8 mouse cellular contexts compared by ENCODE assay signal in the genomic region with DNA sequence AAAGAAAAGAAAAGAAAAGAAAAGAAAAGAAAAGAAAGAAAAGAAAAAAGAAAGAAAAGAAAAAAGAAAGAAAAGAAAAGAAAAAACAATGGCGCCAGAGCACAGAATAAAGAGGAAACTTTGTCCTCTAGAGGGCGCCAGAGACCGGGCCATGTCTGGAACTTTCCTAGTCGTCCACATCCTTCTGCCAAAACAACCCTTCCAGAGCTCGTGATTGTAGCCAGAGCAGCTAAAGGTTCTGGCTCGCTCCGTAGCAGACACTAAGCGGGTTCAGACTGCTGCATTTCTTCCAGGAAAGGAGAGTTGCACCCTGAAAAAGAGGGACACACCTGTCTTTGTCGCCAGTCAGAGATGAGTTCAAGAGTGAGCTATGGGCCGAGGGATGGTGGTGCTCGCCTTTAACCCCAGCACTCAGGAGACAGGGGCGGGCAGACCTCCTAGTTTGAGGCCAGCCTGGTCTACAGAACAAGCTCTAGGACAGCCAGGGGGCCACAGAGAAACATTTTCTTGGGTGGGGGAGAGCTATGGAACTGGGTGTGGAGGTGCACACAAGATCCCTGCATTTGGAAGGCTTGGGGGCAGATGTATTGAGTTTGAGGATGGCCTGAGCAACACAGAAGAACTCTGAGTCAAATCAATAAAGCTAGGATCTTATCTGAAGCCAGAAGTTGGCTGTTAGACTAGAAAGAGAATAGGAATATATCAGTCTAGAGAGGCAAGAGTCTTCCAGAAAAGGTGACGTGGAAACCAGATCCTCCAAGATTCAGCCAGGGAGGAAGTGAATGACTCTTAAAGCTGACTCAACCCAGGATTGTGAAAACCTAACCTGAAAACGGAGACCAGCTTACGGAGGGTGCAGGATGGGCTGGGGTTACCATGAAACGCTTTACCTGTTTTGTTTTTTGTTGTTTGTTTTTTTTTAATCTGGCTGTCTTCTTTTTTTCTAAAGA. TPM values are rescaled to one million over a fixed set of nuclear protein-coding genes. Genes with fewer than 3 reads are reported as not detected.
A peak's percentile ranks its signal among the peaks of the same experiment; 100 is the strongest.
DNase-seq lines count a peak whose midpoint lies in the region; ATAC-seq and TF ChIP-seq lines count a peak whose summit lies in the region.

No protein-coding gene starts in this region.

- TF ChIP-seq CTCF in MEL (IDR thresholded peaks at IDR 0.05 in 2 of 3, conservative IDR thresholded peaks at IDR 0.05 in 1 of 3; ENCODE audit: control insufficient read depth in 1 of 3, insufficient read depth in 1 of 3, low read depth in 2 of 3, low read length in 3 of 3, poor library complexity in 1 of 3, severe bottlenecking in 1 of 3), result peak; percentile 60 to 92 (median 88)
- peak; percentile 83 for TF ChIP-seq CTCF in cerebellum, adult 2 months (IDR thresholded peaks at IDR 0.05; ENCODE audit: borderline replicate concordance, insufficient read depth, low read depth, low read length)
- TF ChIP-seq CTCF in forebrain, postnatal 0 days (IDR thresholded peaks at IDR 0.05; ENCODE audit: low read depth), result peak; percentile 90

- H3K27me3 ChIP-seq in MEL (ENCODE audit: control insufficient read depth in 1 of 2, insufficient read depth in 2 of 2, low read length in 2 of 2), result no peaks in the 10 kb centered on the region
- no peaks in the 10 kb centered on the region for H3K27me3 ChIP-seq in cerebellum, adult 2 months (ENCODE audit: control insufficient read depth, insufficient read depth, low read length)
- no peaks in the 10 kb centered on the region for H3K27me3 ChIP-seq in forebrain, postnatal 0 days (ENCODE audit: insufficient read depth, low read length)
- H3K27me3 ChIP-seq in hindbrain, embryonic 10.5 days (ENCODE audit: insufficient read depth, poor library complexity, severe bottlenecking), result no peaks in the 10 kb centered on the region
- no peaks in the 10 kb centered on the region for H3K27me3 ChIP-seq in lung, embryonic 16.5 days (ENCODE audit: control insufficient read depth, insufficient read depth, low read depth, low read length)

- TF ChIP-seq RAD21 in MEL (IDR thresholded peaks at IDR 0.05; ENCODE audit: low read depth, low read length), result no peak; the same call in none of the 2 replicates

- no peak for TF ChIP-seq POLR2A in MEL (IDR thresholded peaks at IDR 0.05; ENCODE audit: control insufficient read depth in 1 of 2, insufficient read depth in 1 of 2, low read depth in 1 of 2, low read length in 2 of 2, poor library complexity in 1 of 2)
- no peak for TF ChIP-seq POLR2A in cerebellum, adult 2 months (IDR thresholded peaks at IDR 0.05; ENCODE audit: borderline replicate concordance, insufficient read depth, low read length)

- H3K9me3 ChIP-seq in MEL (replicated peaks; ENCODE audit: insufficient read depth, low read length), result no peaks in the 10 kb centered on the region
- H3K9me3 ChIP-seq in forebrain, postnatal 0 days (ENCODE audit: low read length), result no peaks in the 10 kb centered on the region
- no peaks in the 10 kb centered on the region for H3K9me3 ChIP-seq in hindbrain, embryonic 10.5 days
- H3K9me3 ChIP-seq in lung, embryonic 16.5 days (ENCODE audit: control insufficient read depth, low read length), result no peaks in the 10 kb centered on the region

- DNase-seq in MEL (ENCODE audit: low read depth, low spot score), result peak; percentile 86
- DNase-seq in cerebellum, adult 2 months, result peak; percentile 81 to 85
- peak; percentile 92 for DNase-seq in forebrain, postnatal 0 days
- peak; percentile 84 for DNase-seq in hindbrain, embryonic 10.5 days (ENCODE audit: low spot score)
- peak; percentile 57 for DNase-seq in layer of hippocampus, adult 9-10 months (ENCODE audit: low spot score)
- peak; percentile 71 for DNase-seq in ovary, postnatal 10 days (ENCODE audit: low spot score)
- peak; percentile 38 to 84 for DNase-seq in thymus, postnatal 10 days (ENCODE audit: low spot score in 2 of 2)

- ATAC-seq in forebrain, postnatal 0 days, result peak; percentile 91
- ATAC-seq in lung, embryonic 16.5 days (ENCODE audit: low read depth), result peak; percentile 72

- no peak for TF ChIP-seq EP300 in MEL (IDR thresholded peaks at IDR 0.05; ENCODE audit: low read depth in 1 of 2, low read length in 2 of 2)

- peak overlapping the region; percentile 65 to 70 for H3K4me3 ChIP-seq in MEL (ENCODE audit: control insufficient read depth in 1 of 2, insufficient read depth in 1 of 2, low read depth in 2 of 2, low read length in 2 of 2)
- H3K4me3 ChIP-seq in cerebellum, adult 2 months (replicated peaks; ENCODE audit: insufficient read depth, low read depth, low read length), result peak overlapping the region; percentile 36
- H3K4me3 ChIP-seq in forebrain, postnatal 0 days (ENCODE audit: low read depth, low read length), result no peak overlapping the region
- peak overlapping the region; percentile 38 for H3K4me3 ChIP-seq in hindbrain, embryonic 10.5 days
- no peak overlapping the region for H3K4me3 ChIP-seq in lung, embryonic 16.5 days (ENCODE audit: low read length)

- peak overlapping the region; percentile 35 for H3K4me2 ChIP-seq in forebrain, postnatal 0 days (ENCODE audit: low read depth)
- H3K4me2 ChIP-seq in lung, embryonic 16.5 days (ENCODE audit: low read depth, low read length), result peak overlapping the region; percentile 51

- peaks cover 0 to 6% of the 10 kb centered on the region in 2 experiments; a peak in 3 of 4 replicates for H3K4me1 ChIP-seq in MEL (ENCODE audit: control insufficient read depth in 1 of 2, insufficient read depth in 2 of 2, low read length in 2 of 2)
- H3K4me1 ChIP-seq in cerebellum, adult 2 months (ENCODE audit: control insufficient read depth, insufficient read depth, low read length), result no peaks in the 10 kb centered on the region
- no peaks in the 10 kb centered on the region for H3K4me1 ChIP-seq in forebrain, postnatal 0 days (ENCODE audit: insufficient read depth)
- peaks cover 9% of the 10 kb centered on the region for H3K4me1 ChIP-seq in hindbrain, embryonic 10.5 days (replicated peaks)
- H3K4me1 ChIP-seq in lung, embryonic 16.5 days (replicated peaks; ENCODE audit: control insufficient read depth, insufficient read depth, low read length), result peaks cover 7% of the 10 kb centered on the region; the same call in 1 of the 2 replicates

- H3K36me3 ChIP-seq in MEL (ENCODE audit: control insufficient read depth in 1 of 2, insufficient read depth in 2 of 2, low read length in 2 of 2), result peaks cover 0 to 6% of the 10 kb centered on the region in 2 experiments; a peak in 2 of 4 replicates
- no peaks in the 10 kb centered on the region for H3K36me3 ChIP-seq in forebrain, postnatal 0 days (ENCODE audit: insufficient read depth)
- H3K36me3 ChIP-seq in hindbrain, embryonic 10.5 days, result no peaks in the 10 kb centered on the region
- no peaks in the 10 kb centered on the region for H3K36me3 ChIP-seq in lung, embryonic 16.5 days (ENCODE audit: control insufficient read depth, insufficient read depth, low read length)

- WGBS in cerebellum, adult 2 months, result 32% methylated on average over 16 of the region's 16 CpGs
- WGBS in forebrain, postnatal 0 days, result 36% methylated on average over 16 of the region's 16 CpGs
- 36% methylated on average over 16 of the region's 16 CpGs for WGBS in hindbrain, embryonic 10.5 days
- WGBS in lung, embryonic 16.5 days, result 32% methylated on average over 16 of the region's 16 CpGs

- H3K9ac ChIP-seq in MEL (ENCODE audit: control insufficient read depth, low read depth, low read length, poor library complexity, severe bottlenecking), result peak overlapping the region; percentile 59
- H3K9ac ChIP-seq in forebrain, postnatal 0 days, result 0 out of 2 replicates have a peak overlapping the region, but pooled peaks have one; percentile 7
- H3K9ac ChIP-seq in lung, embryonic 16.5 days (ENCODE audit: low read length), result peak overlapping the region; percentile 51

- H3K27ac ChIP-seq in MEL (ENCODE audit: control insufficient read depth, low read depth, low read length), result no peak overlapping the region
- H3K27ac ChIP-seq in cerebellum, adult 2 months (ENCODE audit: insufficient read depth, low read length), result no peak overlapping the region
- no peak overlapping the region for H3K27ac ChIP-seq in forebrain, postnatal 0 days (ENCODE audit: low read depth, low read length)
- peak overlapping the region; percentile 74; the same call in 1 of the 2 replicates for H3K27ac ChIP-seq in hindbrain, embryonic 10.5 days
- no peak overlapping the region for H3K27ac ChIP-seq in lung, embryonic 16.5 days (ENCODE audit: low read length)

- H3K79me2 ChIP-seq in MEL (ENCODE audit: control insufficient read depth, insufficient read depth, low read length, poor library complexity), result no peaks in the 10 kb centered on the region; the same call in 1 of the 2 replicates

TF ChIP-seq in MEL, 35 proteins besides CTCF, POLR2A, EP300 and RAD21 (continues in another document):
- TF ChIP-seq MXI1 (IDR thresholded peaks at IDR 0.05; ENCODE audit: low read depth, low read length), result peak; percentile 56; the same call in 1 of the 2 replicates
- 0 out of 2 replicates have a peak, but pooled peaks have one; percentile 29 for TF ChIP-seq JUND (IDR thresholded peaks at IDR 0.05; ENCODE audit: low read depth, low read length)
- no peak for TF ChIP-seq NRF1 (IDR thresholded peaks at IDR 0.05; ENCODE audit: insufficient read depth, low read depth, low read length, poor library complexity, severe bottlenecking)
- 0 out of 2 replicates have a peak, but pooled peaks have one; percentile 5 for TF ChIP-seq USF1 (IDR thresholded peaks at IDR 0.05; ENCODE audit: low read depth, low read length)
- TF ChIP-seq SIN3A (IDR thresholded peaks at IDR 0.05; ENCODE audit: low read length), result peak; percentile 64; the same call in 1 of the 2 replicates

RNA-seq across cellular contexts. Expression of a gene that starts 3.1 kb away (rescaled TPM):
- total RNA-seq in MEL (2012; rRNA removed), result not detected in 2 replicates
- under 1 TPM in 1 of 2 experiments, not detected in 1; 0.06 TPM for polyA plus RNA-seq in MEL (2012; ENCODE audit: insufficient read depth in 1 of 2, insufficient read length in 2 of 2, low read depth in 1 of 2, low replicate concordance in 2 of 2, missing spikeins in 1 of 2)
- polyA plus RNA-seq in cerebellum, adult 2 months (2012; rRNA removed), result not detected in 2 replicates
- total RNA-seq in forebrain, postnatal 0 days (2014; rRNA removed), result not detected in 2 replicates
- not detected in 2 replicates for polyA plus RNA-seq in forebrain, postnatal 0 days (2015; fragmentation: Nextera tagmentation; extraction: Ambion mirVana)
- polyA plus RNA-seq in hindbrain, embryonic 10.5 days (2016; fragmentation: Nextera tagmentation; extraction: Ambion mirVana), result 0.12 TPM in 1 of 2 replicates, not detected in the other
- 0.13 TPM in 1 of 2 replicates, not detected in the other for polyA plus RNA-seq in lung, embryonic 16.5 days (2015; fragmentation: Nextera tagmentation; extraction: Ambion mirVana)

RNA-seq across cellular contexts. Expression of a gene that starts 47.0 kb away (rescaled TPM):
- 0.10 and 0.12 TPM in 2 replicates for total RNA-seq in MEL (2012; rRNA removed)
- polyA plus RNA-seq in MEL (2012; ENCODE audit: insufficient read depth in 1 of 2, insufficient read length in 2 of 2, low read depth in 1 of 2, low replicate concordance in 2 of 2, missing spikeins in 1 of 2), result under 1 TPM in 1 of 2 experiments, not detected in 1; 0.42 TPM
- polyA plus RNA-seq in cerebellum, adult 2 months (2012; rRNA removed), result 0.05 TPM in 1 of 2 replicates, not detected in the other
- total RNA-seq in forebrain, postnatal 0 days (2014; rRNA removed), result 0.23 TPM in 1 of 2 replicates, not detected in the other
- polyA plus RNA-seq in forebrain, postnatal 0 days (2015; fragmentation: Nextera tagmentation; extraction: Ambion mirVana), result 0.13 and 0.36 TPM in 2 replicates
- 3.1 and 5.0 TPM in 2 replicates for polyA plus RNA-seq in hindbrain, embryonic 10.5 days (2016; fragmentation: Nextera tagmentation; extraction: Ambion mirVana)
- polyA plus RNA-seq in lung, embryonic 16.5 days (2015; fragmentation: Nextera tagmentation; extraction: Ambion mirVana), result 1.5 and 4.5 TPM in 2 replicates

Comparison
In these comparisons a context has a peak if more than half of its experiments do, and no peak if none do; other contexts are left out.
1. H3K4me3 ChIP-seq: peak in MEL (2 of 2), cerebellum, adult 2 months (single experiment) and hindbrain, embryonic 10.5 days (single experiment); none in forebrain, postnatal 0 days (single experiment) and lung, embryonic 16.5 days (single experiment).
2. H3K9ac ChIP-seq: peak in every context shown above with its lines; median percentile 59 in MEL; 51 in lung, embryonic 16.5 days; 7 in forebrain, postnatal 0 days.
3. Peak in every context shown above with its lines, with median percentiles within 50 percentile points of each other: DNase-seq and CTCF ChIP-seq.